Mouse (Mus musculus): Measurements from ENCODE around the gene Apip. TPM values are rescaled to one million over a fixed set of nuclear protein-coding genes. Genes with fewer than 3 reads are reported as not detected.

The Apip gene
- polyA plus RNA-seq, 1 experiment: 35.2 TPM

GRCm38 (mm10) chr2:103102595-103102994 lies 29.1 kb downstream of the Apip start:
- no peak for DNase-seq (ENCODE audit: low spot score)

GRCm38 (mm10) chr2:103106172-103106571 lies 32.7 kb downstream of the Apip start:
- no peak for DNase-seq (ENCODE audit: low spot score)

- no peak for DNase-seq (ENCODE audit: low spot score)
Observed at GRCm38 (mm10) chr2:103111669-103112068, 38.2 kb downstream of the Apip start.

- no peak for DNase-seq (ENCODE audit: low spot score)
Observed at GRCm38 (mm10) chr2:103117212-103117611, 43.7 kb downstream of the Apip start.

GRCm38 (mm10) chr2:103118324-103119196 lies 45.1 kb downstream of the Apip start:
- no peak for DNase-seq (ENCODE audit: low spot score)

GRCm38 (mm10) chr2:103119197-103119854 lies 45.9 kb downstream of the Apip start:
- no peak for DNase-seq (ENCODE audit: low spot score)

GRCm38 (mm10) chr2:103129676-103130075 lies 56.2 kb downstream of the Apip start:
- no peak for DNase-seq (ENCODE audit: low spot score)

- no peak for DNase-seq (ENCODE audit: low spot score)
Observed at GRCm38 (mm10) chr2:103131145-103131544, 57.7 kb downstream of the Apip start.

- no peak for DNase-seq (ENCODE audit: low spot score)
Observed at GRCm38 (mm10) chr2:103138529-103139265, 65.2 kb downstream of the Apip start.

Other genes starting within 250 kb of the Apip start
- gene Cd44, start 172.0 kb upstream of the Apip start, polyA plus RNA-seq (2012; rRNA removed): 26.9 and 32.5 TPM in 2 replicates
- gene Pdhx, start 162 bp upstream of the Apip start, polyA plus RNA-seq (2012; rRNA removed): 18.6 and 22.1 TPM in 2 replicates
- gene Ehf, start 229.6 kb downstream of the Apip start, polyA plus RNA-seq (2012; rRNA removed): 38.2 and 39.6 TPM in 2 replicates